Mouse (Mus musculus) lung, adult 2 months (tissue): ENCODE measurements at regions not wholly inside any gene's neighbourhood (a gene's known extent, or its start where the extent isn't known, plus 50 kb on each side); places are given as distances from the start of the nearest gene placed in this dataset.

Source experiments
- CTCF ChIP-seq: fragments of 200-500 bp; IDR thresholded peaks from 2 replicates; pipeline ENCODE4 v1.5.1; 2011; ENCODE audit warnings: mild to moderate bottlenecking, low read length, control low read depth; ENCODE audit not compliant: insufficient read depth
- POLR2A ChIP-seq: fragments of 200-500 bp; IDR thresholded peaks from 2 replicates; pipeline ENCODE4 v1.6.1; 2011; ENCODE audit warnings: low read depth, mild to moderate bottlenecking, control low read depth, low read length, borderline replicate concordance; ENCODE audit errors: extremely low read depth

DNA sequence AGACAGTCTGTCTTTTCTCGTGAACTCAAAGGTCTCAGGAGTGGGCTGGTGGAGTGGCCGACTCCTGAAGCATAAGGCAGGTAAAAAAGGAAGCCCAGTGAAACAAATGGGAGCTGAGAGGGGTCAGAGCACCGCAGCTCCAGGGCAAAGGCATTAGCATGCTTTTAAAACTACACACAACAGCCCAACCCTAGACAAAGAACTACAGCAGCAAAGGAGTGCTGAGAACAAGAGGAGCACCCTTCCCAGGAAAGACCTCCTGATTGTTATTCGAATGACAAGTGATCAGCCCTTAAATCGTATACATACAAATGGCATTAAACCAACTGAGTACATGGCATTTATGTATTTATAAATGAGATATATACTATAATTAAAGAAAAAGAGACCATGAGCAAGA, 149.3 kb downstream of the Arl4a start:
- TF ChIP-seq CTCF (no peak), POLR2A (no peak)
